Mouse (Mus musculus): ENCODE measurements around the gene Lysmd3. TPM values are rescaled to one million over a fixed set of nuclear protein-coding genes. Genes with fewer than 3 reads are reported as not detected.

The Lysmd3 gene
- total RNA-seq (2023), result 10 to 100 TPM; 17.1 to 20.5 TPM

DNA sequence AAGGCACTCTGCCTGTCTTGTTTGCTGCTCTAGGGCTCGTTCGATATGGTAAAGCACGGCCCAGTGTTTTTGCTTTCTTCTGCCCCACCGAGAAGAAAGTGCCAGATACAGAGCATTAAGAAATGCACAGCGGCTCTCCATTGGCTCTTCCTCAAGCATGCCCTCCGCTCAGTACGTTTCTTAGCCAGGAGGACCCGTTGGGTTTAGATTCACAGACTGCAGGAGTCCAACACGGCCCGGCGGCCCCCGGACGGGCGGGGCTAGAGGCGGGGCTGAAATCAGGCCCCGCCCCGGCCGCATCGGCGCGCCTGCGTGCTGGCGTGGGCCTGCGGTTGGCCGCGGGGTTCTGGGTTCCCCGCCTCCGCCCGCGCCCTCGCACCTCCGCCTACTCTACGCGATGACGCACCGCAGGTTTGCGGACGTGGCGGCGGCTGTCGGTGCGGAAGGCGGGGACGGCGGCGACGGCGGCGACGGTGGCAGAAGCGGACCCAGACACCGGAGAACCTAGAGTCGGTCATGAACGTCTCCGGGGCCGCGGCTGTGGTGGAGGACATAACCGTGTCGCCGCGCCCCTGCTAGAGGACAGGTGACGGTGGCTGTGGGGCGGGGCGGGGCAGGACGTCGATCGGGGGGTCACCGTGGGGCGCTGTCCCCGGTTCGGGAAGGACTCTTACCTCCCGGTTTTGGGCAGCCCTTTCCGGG is at the start of gene Lysmd3:
Gene Lysmd3, plus strand, starts transcription at position 313 of the 702 bp plus-strand sequence.

GRCm38 (mm10) chr13:81632720-81633415 is 24.6 kb upstream of the Lysmd3 start, which contains the start of gene Adgrv1:
Gene Adgrv1, minus strand, starts transcription at chr13:81633154.

GRCm38 (mm10) chr13:81710775-81711545 is 53.5 kb downstream of the Lysmd3 start, which contains the start of the genes Polr3g and Mblac2:
Gene Polr3g, minus strand, starts transcription at chr13:81711013.
Gene Mblac2, plus strand, starts transcription at chr13:81711341.

Other genes with a start within 250 kb of the Lysmd3 start
- under 1 TPM; 0.22 to 0.75 TPM for gene Adgrv1, start 24.5 kb upstream of the Lysmd3 start, total RNA-seq (2023)
- gene Polr3g, start 53.4 kb downstream of the Lysmd3 start, total RNA-seq (2023), result 1 to 10 TPM; 1.9 to 3.9 TPM
- gene Mblac2, start 53.7 kb downstream of the Lysmd3 start, total RNA-seq (2023), result 1 to 10 TPM; 3.1 to 5.1 TPM
- 10 to 100 TPM; 49.4 to 51.3 TPM for gene Cetn3, start 125.4 kb downstream of the Lysmd3 start, total RNA-seq (2023)